Mouse (Mus musculus): Measurements from ENCODE around the gene Ubtf. TPM values are rescaled to one million over a fixed set of nuclear protein-coding genes. Genes with fewer than 3 reads are reported as not detected.
A peak's percentile ranks its signal among the peaks of the same experiment; 100 is the strongest.
"Not testable (repeated sequence)": the region's sequence is repeated elsewhere in the genome, so short reads cannot be mapped to it uniquely, and the experiment has no call there.

The Ubtf gene
- total RNA-seq (2021), result 10 to 100 TPM; 78.3 to 80.9 TPM

GRCm38 (mm10) chr11:102319410-102319792, at the start of gene Ubtf:
Gene Ubtf, minus strand, starts transcription at chr11:102319742.
- intact Hi-C loops (cut with DNase I), result loop anchor here (10.0 kb wide), 1 partner anchor 235 kb away; the partner anchor contains the start of gene Gpatch8
- DNase-seq, result peak; percentile 89 to 90

- intact Hi-C loops (cut with DNase I), result no loop called here
- DNase-seq, result no peak
Observed at GRCm38 (mm10) chr11:102369263-102369662, 49.7 kb upstream of the Ubtf start.

- intact Hi-C loops (cut with DNase I), result no loop called here
- no peak for DNase-seq
Observed at GRCm38 (mm10) chr11:102368347-102368746, 48.8 kb upstream of the Ubtf start.

GRCm38 (mm10) chr11:102367504-102368280, 48.1 kb upstream of the Ubtf start:
- intact Hi-C loops (cut with DNase I), result no loop called here
- DNase-seq, result no peak

- DNase-seq; intact Hi-C loops (cut with DNase I): not testable (repeated sequence)
Observed at GRCm38 (mm10) chr11:102366103-102366502, 46.6 kb upstream of the Ubtf start, which contains the start of gene Slc4a1. Gene Slc4a1, minus strand, starts transcription at chr11:102366203.

- no peak for DNase-seq
- intact Hi-C loops (cut with DNase I), result no loop called here
Observed at GRCm38 (mm10) chr11:102365699-102366098, 46.2 kb upstream of the Ubtf start.

DNA sequence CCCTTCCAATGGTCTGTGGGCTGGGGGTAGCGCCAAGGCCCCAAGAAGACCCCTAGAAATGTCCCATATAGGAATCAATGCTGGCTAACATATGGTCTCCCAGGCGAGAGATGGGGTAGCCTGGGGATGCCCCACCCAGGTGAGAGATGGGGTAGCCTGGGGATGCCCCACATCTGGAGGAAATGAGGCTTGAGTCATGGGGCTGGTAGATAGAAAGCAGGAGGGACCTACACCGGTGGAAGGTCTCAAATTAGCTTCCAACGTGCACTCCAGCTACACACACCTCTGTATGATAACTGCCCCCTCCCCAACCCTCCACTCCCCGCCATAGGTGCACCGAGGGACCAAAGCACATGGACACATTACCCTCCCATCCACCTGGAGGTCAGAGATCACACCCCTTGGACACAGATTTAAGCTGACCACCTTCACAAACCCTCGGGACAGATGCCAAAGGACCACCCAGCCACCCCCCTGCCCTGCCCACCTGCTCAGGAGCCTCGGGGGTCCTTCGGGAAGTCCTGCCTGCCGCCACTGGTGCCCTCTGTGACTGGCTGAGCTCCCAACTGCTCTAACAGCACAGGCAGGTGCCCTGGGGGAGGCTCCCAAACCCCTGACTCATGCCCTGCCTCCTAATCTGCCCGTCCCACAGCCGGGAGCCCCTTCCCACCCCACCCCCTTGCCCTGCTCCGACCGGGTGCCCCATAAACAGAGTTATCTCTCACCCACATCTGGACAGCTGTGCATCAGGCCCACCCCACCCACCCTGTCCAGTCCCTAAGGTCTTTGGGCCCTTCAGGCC, 45.2 kb upstream of the Ubtf start:
- intact Hi-C loops (cut with DNase I), result no loop called here
- no peak for DNase-seq

DNA sequence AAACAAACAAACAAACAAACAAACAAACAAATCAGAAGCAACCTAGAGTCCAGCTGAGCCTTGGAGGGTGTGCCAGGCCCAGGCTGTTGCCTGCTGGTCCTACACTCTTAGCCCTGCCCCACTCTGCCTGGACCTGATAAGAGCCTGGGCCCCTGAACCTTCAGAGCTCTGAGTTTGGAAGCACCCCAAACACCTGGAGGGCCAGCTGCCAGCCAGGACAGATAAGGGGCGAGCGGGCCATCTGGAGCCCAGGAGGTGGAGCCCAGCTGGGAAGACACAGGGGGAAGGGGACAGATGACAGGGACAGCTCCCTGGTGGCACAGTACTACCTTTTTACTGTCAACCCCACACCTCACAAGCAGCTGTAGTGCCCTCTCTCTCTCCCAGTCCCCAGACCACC, 44.1 kb upstream of the Ubtf start:
- intact Hi-C loops (cut with DNase I), result no loop called here
- DNase-seq, result peak; percentile 36 to 40

DNA sequence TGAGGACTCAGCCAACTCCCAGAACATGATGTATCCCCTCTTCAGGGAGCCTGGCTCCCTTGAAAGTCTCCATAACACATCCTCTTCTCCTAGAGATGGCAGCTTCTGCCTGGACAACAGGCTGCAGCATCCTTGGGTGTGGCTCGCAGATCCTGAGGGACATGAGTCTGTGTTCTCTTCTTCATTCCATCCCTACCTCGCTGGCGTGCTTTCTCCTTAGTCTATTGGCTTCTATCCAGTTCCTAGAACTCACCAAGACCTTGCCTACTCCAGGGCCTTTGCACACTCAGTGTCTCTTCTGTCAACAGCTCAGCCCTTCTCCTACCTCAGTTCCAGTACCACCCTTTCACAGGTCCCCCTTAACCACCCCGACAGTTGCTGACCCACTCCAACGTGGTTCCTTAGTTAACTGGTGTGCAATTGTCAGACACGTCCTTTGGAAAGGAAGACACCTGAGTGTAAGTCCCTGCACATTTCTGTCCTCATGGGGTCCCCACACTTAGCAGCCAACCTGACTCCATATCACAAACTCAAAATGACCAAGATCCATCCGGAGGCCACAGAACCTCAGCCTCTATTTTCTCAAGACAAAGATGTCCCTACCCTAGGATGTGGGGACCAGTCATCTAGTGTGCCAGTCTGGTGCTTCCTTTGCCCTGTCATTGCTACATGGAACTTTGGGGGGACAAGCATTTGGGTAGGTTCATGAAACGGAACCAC, 42.4 kb upstream of the Ubtf start:
- no peak for DNase-seq
- intact Hi-C loops (cut with DNase I), result no loop called here

DNA sequence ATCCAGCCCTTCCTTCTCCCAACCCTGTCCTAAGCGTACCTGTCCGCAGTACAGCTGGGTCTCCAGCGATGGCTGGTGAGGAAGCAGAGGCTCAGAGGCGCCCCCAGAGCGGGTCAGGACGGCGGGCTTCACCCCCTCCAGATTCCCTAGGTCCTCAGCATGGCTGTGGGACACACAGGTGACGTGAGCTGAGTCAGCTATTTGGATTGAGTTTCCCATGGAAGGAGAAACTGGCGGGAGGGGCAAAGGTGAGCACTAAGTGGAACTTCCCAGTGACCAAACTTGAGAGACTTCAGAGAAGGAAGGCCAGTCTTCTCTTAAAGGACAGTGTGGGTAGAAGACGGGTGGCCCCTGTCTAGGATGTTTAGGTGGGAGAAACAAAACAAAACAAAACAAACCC, 38.8 kb upstream of the Ubtf start:
- DNase-seq, result no peak
- intact Hi-C loops (cut with DNase I), result no loop called here

DNA sequence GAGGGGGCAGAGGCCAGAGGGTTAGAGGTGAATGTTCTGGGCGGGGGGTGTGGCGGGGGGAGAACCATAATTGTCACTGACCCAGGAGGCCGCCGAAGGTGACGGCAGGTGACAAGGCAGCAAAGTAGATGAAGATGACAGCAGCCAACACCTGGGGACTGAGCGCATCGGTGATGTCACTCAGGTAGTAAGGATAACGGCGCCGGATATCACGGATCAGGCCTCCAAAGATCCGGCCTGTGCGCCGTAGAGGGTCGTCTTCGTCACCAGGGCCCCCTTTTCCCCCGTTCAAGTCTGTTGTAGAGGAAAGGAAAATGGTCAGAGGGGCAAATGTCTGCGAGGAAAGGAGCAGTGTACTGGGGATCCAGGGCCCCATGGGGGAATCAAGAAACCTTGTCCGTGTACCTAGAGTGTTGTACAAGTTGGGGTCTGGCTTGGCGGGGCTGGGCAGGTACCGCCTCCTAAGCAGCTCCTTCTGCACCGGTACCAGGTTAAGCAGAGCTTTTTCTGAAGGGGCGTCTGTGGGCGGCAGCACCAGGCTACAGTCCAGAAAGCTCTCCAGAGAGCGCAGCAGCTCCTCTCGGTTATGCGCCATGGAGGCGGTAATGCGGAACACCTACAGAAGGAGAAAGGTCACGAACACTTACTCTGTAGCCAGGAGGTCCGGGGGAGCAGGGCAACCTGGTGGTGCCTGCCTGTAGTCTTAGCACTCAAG, 37.3 kb upstream of the Ubtf start:
- intact Hi-C loops (cut with DNase I), result no loop called here
- DNase-seq, result no peak

GRCm38 (mm10) chr11:102356190-102356589, 36.6 kb upstream of the Ubtf start:
- DNase-seq, result no peak
- intact Hi-C loops (cut with DNase I), result no loop called here

GRCm38 (mm10) chr11:102355501-102355900, 36.0 kb upstream of the Ubtf start:
- no peak for DNase-seq
- intact Hi-C loops (cut with DNase I), result no loop called here

DNA sequence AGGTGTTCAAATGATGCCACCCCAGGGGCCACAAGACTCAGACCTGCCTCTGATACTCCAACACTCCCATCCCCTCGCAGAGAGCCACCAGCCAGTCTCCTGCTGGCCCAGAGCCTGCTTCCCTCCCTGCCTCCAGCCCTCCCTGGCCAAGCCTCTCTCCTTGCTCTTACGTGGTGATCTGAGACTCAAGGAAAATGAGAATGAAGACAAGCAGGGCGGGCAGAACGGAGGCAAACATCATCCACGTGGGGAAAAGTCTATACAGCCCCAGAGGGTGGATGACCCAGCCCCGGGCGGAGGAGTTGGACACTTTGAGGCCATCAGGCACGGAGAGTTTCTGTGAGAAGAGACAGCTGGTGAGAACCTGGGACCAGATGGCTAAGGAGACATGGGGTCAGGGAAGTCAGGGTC, 33.5 kb upstream of the Ubtf start:
- intact Hi-C loops (cut with DNase I), result no loop called here
- DNase-seq, result no peak

GRCm38 (mm10) chr11:102352378-102352777, 32.8 kb upstream of the Ubtf start:
- intact Hi-C loops (cut with DNase I), result no loop called here

DNA sequence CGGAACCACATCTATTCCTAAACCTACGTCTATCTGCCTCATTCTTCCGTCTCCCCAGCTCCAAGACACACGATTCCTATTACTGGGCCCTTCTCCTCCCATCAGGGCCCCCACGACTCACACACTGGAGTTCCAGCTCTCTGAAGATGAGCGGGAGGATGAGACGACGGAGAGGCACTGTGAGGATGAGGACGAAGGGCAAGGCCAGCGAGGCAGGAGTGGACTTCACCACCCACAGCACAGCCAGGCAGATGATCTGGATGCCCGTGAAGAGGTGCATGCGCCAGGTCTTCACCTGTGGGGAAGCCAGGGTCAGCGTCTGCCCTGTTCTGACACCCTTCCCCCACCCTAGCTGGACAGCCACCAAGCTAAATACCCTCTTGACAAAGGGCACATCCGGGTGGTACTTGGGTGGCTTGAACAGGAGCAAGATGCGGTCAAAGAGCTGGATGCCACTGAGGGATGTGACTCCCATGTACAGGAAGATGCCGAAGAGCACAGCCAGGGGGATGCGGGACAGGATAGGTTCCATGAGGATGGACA, 31.5 kb upstream of the Ubtf start:
- intact Hi-C loops (cut with DNase I), result no loop called here
- DNase-seq, result no peak

More at GRCm38 (mm10) chr11:102352378-102352777, 32.8 kb upstream of the Ubtf start:
- no peak for DNase-seq

- intact Hi-C loops (cut with DNase I), result no loop called here
- DNase-seq, result no peak
Observed at GRCm38 (mm10) chr11:102350416-102350815, 30.9 kb upstream of the Ubtf start.

DNA sequence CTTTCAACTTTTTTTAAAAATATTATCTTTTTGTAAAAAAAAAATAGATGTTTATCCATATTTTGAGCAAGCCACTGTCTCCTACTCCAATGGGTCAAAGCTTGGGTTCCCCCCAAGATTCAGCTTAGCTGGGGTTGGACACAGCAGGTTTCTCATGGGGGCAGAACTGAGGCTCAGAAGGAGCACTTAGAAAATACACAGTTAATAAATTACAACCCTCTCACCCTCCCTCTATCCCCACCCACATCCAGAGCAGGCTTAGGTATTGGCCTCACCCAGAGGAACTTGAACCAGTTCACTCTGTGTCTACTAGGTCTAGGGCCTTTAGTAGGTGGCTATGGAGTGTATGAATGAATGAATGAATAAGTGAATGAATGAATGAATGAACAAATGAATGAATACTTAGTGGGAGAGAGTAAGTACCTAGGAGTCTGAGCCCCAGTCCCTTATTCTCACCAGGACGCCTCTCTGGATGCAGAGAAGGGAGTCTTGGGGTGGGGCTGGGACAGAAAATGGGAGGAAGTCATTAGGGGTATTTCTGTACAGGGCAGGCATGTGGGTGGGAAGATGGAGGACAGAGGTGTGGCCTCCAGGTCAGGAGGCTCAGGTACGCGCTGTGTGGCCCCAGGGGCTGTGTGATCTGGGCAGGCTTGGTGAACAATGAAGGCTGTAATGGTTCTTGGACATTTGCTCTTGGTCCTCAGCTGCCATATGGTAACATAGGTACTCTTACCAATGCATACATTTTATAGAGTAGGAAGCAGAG, 29.8 kb upstream of the Ubtf start:
- intact Hi-C loops (cut with DNase I), result no loop called here
- no peak for DNase-seq

GRCm38 (mm10) chr11:102348771-102349170, 29.2 kb upstream of the Ubtf start:
- DNase-seq, result no peak
- intact Hi-C loops (cut with DNase I), result no loop called here

Data from heart, postnatal 10 days (tissue).